ENCODE assay signal across 8 mouse cellular contexts in genomic region chr2:119799961-119800550, GRCm38 (mm10). TPM values are rescaled to one million over a fixed set of nuclear protein-coding genes. Genes with fewer than 3 reads are reported as not detected.
DNase-seq lines count a peak whose midpoint lies in the region; ATAC-seq and TF ChIP-seq lines count a peak whose summit lies in the region.

No protein-coding gene starts in this region.

- H3K9ac ChIP-seq in ES-E14 (ENCODE audit: insufficient read depth, low read depth, low read length, poor library complexity, severe bottlenecking): peak overlapping the region; percentile 88
- peak overlapping the region; percentile 74 for H3K9ac ChIP-seq in embryonic facial prominence, embryonic 15.5 days

- peak overlapping the region; percentile 36 for H3ac ChIP-seq in myocyte (ENCODE audit: control insufficient read depth, insufficient read length)

- no peak for TF ChIP-seq POLR2A in myocyte (IDR thresholded peaks at IDR 0.05; ENCODE audit: insufficient read length, low read depth)

- H3K4me2 ChIP-seq in embryonic facial prominence, embryonic 15.5 days (replicated peaks): peak overlapping the region; percentile 92
- H3K4me2 ChIP-seq in myocyte (ENCODE audit: low read depth): peak overlapping the region; percentile 97

- peak overlapping the region; percentile 88 to 92 for H3K4me3 ChIP-seq in ES-E14 (ENCODE audit: insufficient read depth in 1 of 2, low read depth in 1 of 2, low read length in 2 of 2, poor library complexity in 1 of 2, severe bottlenecking in 1 of 2)
- H3K4me3 ChIP-seq in embryonic facial prominence, embryonic 15.5 days (replicated peaks): peak overlapping the region; percentile 75
- H3K4me3 ChIP-seq in limb, embryonic 10.5 days: peak overlapping the region; percentile 98
- H3K4me3 ChIP-seq in myocyte: peak overlapping the region; percentile 24

- H3K27ac ChIP-seq in ES-E14 (ENCODE audit: insufficient read depth, low read depth, low read length, poor library complexity, severe bottlenecking): peak overlapping the region; percentile 32; the same call in 1 of the 2 replicates
- H3K27ac ChIP-seq in embryonic facial prominence, embryonic 15.5 days (replicated peaks): peak overlapping the region; percentile 61
- H3K27ac ChIP-seq in limb, embryonic 10.5 days: peak overlapping the region; percentile 95

- no peaks in the 10 kb centered on the region for H3K9me3 ChIP-seq in ES-E14 (ENCODE audit: control insufficient read depth, insufficient read depth, low read depth, low read length)
- no peaks in the 10 kb centered on the region for H3K9me3 ChIP-seq in embryonic facial prominence, embryonic 15.5 days (replicated peaks)
- no peaks in the 10 kb centered on the region for H3K9me3 ChIP-seq in limb, embryonic 10.5 days (replicated peaks)

- in situ Hi-C loops in ES-E14 (cut with MboI; ENCODE audit: low sequenced_read_pairs in 2 of 2, unreplicated experiment in 2 of 2): no loop called here

- H3K79me2 ChIP-seq in myocyte (ENCODE audit: control insufficient read depth, insufficient read depth): no peaks in the 10 kb centered on the region

- peaks cover 8% of the 10 kb centered on the region; the same call in 1 of the 2 replicates for H3K36me3 ChIP-seq in ES-E14 (ENCODE audit: control insufficient read depth, insufficient read depth, low read length, poor library complexity, severe bottlenecking)
- H3K36me3 ChIP-seq in embryonic facial prominence, embryonic 15.5 days: peaks cover 6% of the 10 kb centered on the region
- peaks cover 25% of the 10 kb centered on the region for H3K36me3 ChIP-seq in limb, embryonic 10.5 days
- H3K36me3 ChIP-seq in myocyte (ENCODE audit: control insufficient read depth, insufficient read depth): no peaks in the 10 kb centered on the region

- peaks cover 18% of the 10 kb centered on the region for H3K27me3 ChIP-seq in embryonic facial prominence, embryonic 15.5 days
- H3K27me3 ChIP-seq in limb, embryonic 10.5 days (ENCODE audit: low read depth, poor library complexity, severe bottlenecking): peaks cover 50% of the 10 kb centered on the region
- no peaks in the 10 kb centered on the region for H3K27me3 ChIP-seq in myocyte (ENCODE audit: control insufficient read depth, insufficient read depth, insufficient read length)

- peak; percentile 54; the same call in 1 of the 2 replicates for ATAC-seq in embryonic facial prominence, embryonic 15.5 days (ENCODE audit: insufficient number of reproducible peaks, low FRiP score, low TSS enrichment, low read depth)

- H3K4me1 ChIP-seq in ES-E14 (ENCODE audit: control insufficient read depth in 2 of 2, insufficient read depth in 2 of 2, low read length in 2 of 2, poor library complexity in 1 of 2): peaks cover 21 to 40% of the 10 kb centered on the region in 2 experiments; a peak in 3 of 4 replicates
- H3K4me1 ChIP-seq in embryonic facial prominence, embryonic 15.5 days: peaks cover 51% of the 10 kb centered on the region
- H3K4me1 ChIP-seq in limb, embryonic 10.5 days: peaks cover 64% of the 10 kb centered on the region

- WGBS in embryonic facial prominence, embryonic 15.5 days: under 1% methylated on average over 27 of the region's 27 CpGs
- under 1% methylated on average over 27 of the region's 27 CpGs for WGBS in limb, embryonic 10.5 days

- DNase-seq in kidney, adult 18-20 months: peak; percentile 21
- no peak for DNase-seq in kidney, adult 11 months
- DNase-seq in ES-E14 (ENCODE audit: low read depth, low spot score): no peak
- peak; percentile 60 for DNase-seq in limb, embryonic 10.5 days (ENCODE audit: low spot score)
- no peak for DNase-seq in right cerebral cortex, postnatal 36 days (ENCODE audit: low spot score in 2 of 2)
- no peak for DNase-seq in right cerebral cortex, postnatal 4 days

TF ChIP-seq in ES-E14, 5 proteins besides CTCF, POLR2A, EP300 and RAD21:
- TF ChIP-seq HCFC1 (IDR thresholded peaks at IDR 0.05; ENCODE audit: borderline replicate concordance, insufficient read depth, low read length): no peak
- no peak for TF ChIP-seq CHD2 (IDR thresholded peaks at IDR 0.05; ENCODE audit: low read depth, low read length)
- no peak for TF ChIP-seq ZC3H11A (IDR thresholded peaks at IDR 0.05; ENCODE audit: borderline replicate concordance, low read depth, low read length)
- TF ChIP-seq ZNF384 (IDR thresholded peaks at IDR 0.05; ENCODE audit: low read depth, low read length): no peak
- no peak for TF ChIP-seq MAFK (IDR thresholded peaks at IDR 0.05; ENCODE audit: insufficient read depth, low read depth, low read length)
TF ChIP-seq in ES-E14: peak in this region for 0.

TF ChIP-seq in myocyte, 11 proteins besides CTCF, POLR2A, EP300 and RAD21:
- TF ChIP-seq CEBPB (IDR thresholded peaks at IDR 0.05; ENCODE audit: insufficient read depth, poor library complexity, severe bottlenecking) (no peak), POLR2AphosphoS2 (IDR thresholded peaks at IDR 0.05; ENCODE audit: insufficient read length, low read depth) (no peak)

RNA-seq across cellular contexts. Expression of gene Tyro3, which starts 2.5 kb away (rescaled TPM):
- 66.2 and 127 TPM in 2 replicates for total RNA-seq in ES-E14 (2012; rRNA removed)
- polyA plus RNA-seq in embryonic facial prominence, embryonic 15.5 days (2015; fragmentation: Nextera tagmentation; extraction: Ambion mirVana): 31.2 and 31.8 TPM in 2 replicates
- polyA plus RNA-seq in limb, embryonic 10.5 days (2016; fragmentation: Nextera tagmentation; extraction: Ambion mirVana): 22.7 and 30.0 TPM in 2 replicates
- polyA plus RNA-seq in myocyte (2012; fragmentation: generic; extraction: Trizol): 6.0 TPM

RNA-seq across cellular contexts. Expression of gene Rpap1, which starts 12.7 kb away (rescaled TPM):
- total RNA-seq in ES-E14 (2012; rRNA removed): 46.6 and 81.9 TPM in 2 replicates
- 24.5 and 25.8 TPM in 2 replicates for polyA plus RNA-seq in embryonic facial prominence, embryonic 15.5 days (2015; fragmentation: Nextera tagmentation; extraction: Ambion mirVana)
- 42.0 and 46.3 TPM in 2 replicates for polyA plus RNA-seq in limb, embryonic 10.5 days (2016; fragmentation: Nextera tagmentation; extraction: Ambion mirVana)
- 13.7 TPM for polyA plus RNA-seq in myocyte (2012; fragmentation: generic; extraction: Trizol)

RNA-seq across cellular contexts. Expression of gene Ltk, which starts 39.8 kb away (rescaled TPM):
- total RNA-seq in ES-E14 (2012; rRNA removed): 0.85 and 2.8 TPM in 2 replicates
- 0.24 and 0.49 TPM in 2 replicates for polyA plus RNA-seq in embryonic facial prominence, embryonic 15.5 days (2015; fragmentation: Nextera tagmentation; extraction: Ambion mirVana)
- not detected in 2 replicates for polyA plus RNA-seq in limb, embryonic 10.5 days (2016; fragmentation: Nextera tagmentation; extraction: Ambion mirVana)
- polyA plus RNA-seq in myocyte (2012; fragmentation: generic; extraction: Trizol): not detected

RNA-seq across cellular contexts. Expression of gene Itpka, which starts 57.9 kb away (rescaled TPM):
- 9.2 and 16.4 TPM in 2 replicates for total RNA-seq in ES-E14 (2012; rRNA removed)
- 1.7 and 2.0 TPM in 2 replicates for polyA plus RNA-seq in embryonic facial prominence, embryonic 15.5 days (2015; fragmentation: Nextera tagmentation; extraction: Ambion mirVana)
- polyA plus RNA-seq in limb, embryonic 10.5 days (2016; fragmentation: Nextera tagmentation; extraction: Ambion mirVana): 0.55 and 0.65 TPM in 2 replicates
- 0.14 TPM for polyA plus RNA-seq in myocyte (2012; fragmentation: generic; extraction: Trizol)

Comparison
In these comparisons a context has a peak if more than half of its experiments do, and no peak if none do; other contexts are left out.
1. DNase-seq: peak in kidney, adult 18-20 months (single experiment) and limb, embryonic 10.5 days (single experiment); none in kidney, adult 11 months (single experiment), ES-E14 (single experiment), right cerebral cortex, postnatal 36 days (0 of 2) and right cerebral cortex, postnatal 4 days (single experiment).
2. H3K27ac ChIP-seq: peak in every context shown above with its lines; median percentile 95 in limb, embryonic 10.5 days; 61 in embryonic facial prominence, embryonic 15.5 days; 32 in ES-E14.
3. H3K4me3 ChIP-seq: peak in every context shown above with its lines; median percentile 98 in limb, embryonic 10.5 days; 90 in ES-E14; 75 in embryonic facial prominence, embryonic 15.5 days; 24 in myocyte.